8 mouse cellular contexts compared by ENCODE assay signal in the genomic region with DNA sequence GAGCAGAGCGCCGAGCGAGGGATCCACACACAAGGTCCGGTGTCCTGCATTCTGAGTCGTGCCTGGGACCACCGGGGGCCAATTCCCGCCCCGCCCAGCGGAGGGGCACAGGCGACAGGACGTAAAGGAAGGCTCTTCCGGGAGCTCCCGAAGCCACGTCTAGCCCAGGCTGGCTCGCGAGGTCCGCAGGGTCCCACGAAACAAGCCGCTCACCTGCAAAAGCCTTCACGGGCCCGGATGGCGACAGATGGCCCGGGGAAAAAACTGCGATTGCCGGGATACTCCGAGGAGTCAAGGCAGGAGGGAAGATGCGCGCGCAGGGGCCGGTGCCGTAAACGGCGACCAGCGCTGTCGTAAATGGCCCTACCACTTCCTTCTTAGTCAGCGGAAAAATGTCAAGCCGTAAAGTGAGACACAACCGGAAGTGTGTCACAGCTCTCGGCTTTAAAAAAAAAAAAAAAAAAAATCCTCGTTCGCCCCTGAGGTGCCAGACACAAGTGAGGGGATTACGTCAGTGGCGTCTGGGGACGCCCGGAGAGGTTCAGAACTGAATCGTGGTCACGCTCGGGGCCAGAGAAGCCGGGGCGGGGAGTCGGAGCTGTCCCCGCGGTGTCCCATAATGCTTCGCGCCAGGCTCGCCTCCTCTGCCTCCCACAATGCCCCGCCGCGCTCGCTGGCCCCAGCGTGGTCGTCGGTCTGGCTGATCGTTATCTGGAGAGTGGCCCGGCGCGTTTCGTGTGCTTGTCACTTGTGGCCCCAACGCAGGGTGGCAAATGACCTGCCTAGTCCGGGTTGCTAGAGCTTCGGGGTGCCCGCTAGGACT. TPM values are rescaled to one million over a fixed set of nuclear protein-coding genes. Genes with fewer than 3 reads are reported as not detected.
DNase-seq lines count a peak whose midpoint lies in the region; ATAC-seq and TF ChIP-seq lines count a peak whose summit lies in the region.

A gene (minus strand): TSS at position 344 of the 823 bp plus-strand sequence.

- ATAC-seq in forebrain, embryonic 12.5 days (ENCODE audit: low FRiP score) = peak; percentile 91
- peak; percentile 88 for ATAC-seq in heart, postnatal 0 days (ENCODE audit: insufficient read depth, low read depth)
- ATAC-seq in liver, embryonic 16.5 days (ENCODE audit: low read depth) = peak; percentile 77
- ATAC-seq in neural tube, embryonic 13.5 days (ENCODE audit: low read depth) = peak; percentile 92

- H3K27ac ChIP-seq in forebrain, embryonic 12.5 days = peak within 1 kb of the TSS; percentile 99
- H3K27ac ChIP-seq in heart, postnatal 0 days (ENCODE audit: low read depth) = peak within 1 kb of the TSS; percentile 99
- H3K27ac ChIP-seq in liver, embryonic 16.5 days (ENCODE audit: low read length) = peak within 1 kb of the TSS; percentile 97
- H3K27ac ChIP-seq in neural tube, embryonic 13.5 days (replicated peaks) = peak within 1 kb of the TSS; percentile 98
- peak within 1 kb of the TSS; percentile 99 for H3K27ac ChIP-seq in testis, adult 2 months (ENCODE audit: control insufficient read depth, insufficient read depth, low read depth, low read length)

- H3K27me3 ChIP-seq in E14TG2a.4 (ENCODE audit: insufficient read depth, low read length) = no peaks in the 10 kb centered on the region
- H3K27me3 ChIP-seq in forebrain, embryonic 12.5 days = 0 out of 2 replicates have a peak, but pooled peaks cover 3% of the 10 kb centered on the region
- no peaks in the 10 kb centered on the region for H3K27me3 ChIP-seq in heart, postnatal 0 days (ENCODE audit: control insufficient read depth, insufficient read depth, low read length)
- H3K27me3 ChIP-seq in liver, embryonic 16.5 days (ENCODE audit: control insufficient read depth, insufficient read depth, low read depth, low read length) = no peaks in the 10 kb centered on the region
- 0 out of 2 replicates have a peak, but pooled peaks cover 3% of the 10 kb centered on the region for H3K27me3 ChIP-seq in neural tube, embryonic 13.5 days
- no peaks in the 10 kb centered on the region for H3K27me3 ChIP-seq in testis, adult 2 months (ENCODE audit: control insufficient read depth, insufficient read depth, low read length)

- under 1% methylated on average over 72 of the region's 72 CpGs for WGBS in forebrain, embryonic 12.5 days
- WGBS in heart, postnatal 0 days = under 1% methylated on average over 72 of the region's 72 CpGs
- WGBS in liver, embryonic 16.5 days (ENCODE audit: insufficient replicate concordance) = 0% methylated on average over 72 of the region's 72 CpGs
- WGBS in neural tube, embryonic 13.5 days = under 1% methylated on average over 72 of the region's 72 CpGs

- H3K9me3 ChIP-seq in E14TG2a.4 (ENCODE audit: low read length) = no peaks in the 10 kb centered on the region
- no peaks in the 10 kb centered on the region for H3K9me3 ChIP-seq in forebrain, embryonic 12.5 days
- no peaks in the 10 kb centered on the region for H3K9me3 ChIP-seq in heart, postnatal 0 days (replicated peaks; ENCODE audit: control insufficient read depth, low read length)
- no peaks in the 10 kb centered on the region for H3K9me3 ChIP-seq in liver, embryonic 16.5 days (replicated peaks; ENCODE audit: control insufficient read depth, low read length)
- H3K9me3 ChIP-seq in neural tube, embryonic 13.5 days = no peaks in the 10 kb centered on the region

- H3K4me1 ChIP-seq in E14TG2a.4 (replicated peaks; ENCODE audit: low read depth, low read length) = peaks cover 56% of the 10 kb centered on the region
- H3K4me1 ChIP-seq in forebrain, embryonic 12.5 days = peaks cover 23% of the 10 kb centered on the region
- peaks cover 15% of the 10 kb centered on the region; the same call in 1 of the 2 replicates for H3K4me1 ChIP-seq in heart, postnatal 0 days (ENCODE audit: control insufficient read depth, insufficient read depth)
- H3K4me1 ChIP-seq in liver, embryonic 16.5 days (ENCODE audit: control insufficient read depth, low read depth, low read length) = peaks cover 63% of the 10 kb centered on the region
- peaks cover 22% of the 10 kb centered on the region for H3K4me1 ChIP-seq in neural tube, embryonic 13.5 days (replicated peaks)
- peaks cover 8% of the 10 kb centered on the region for H3K4me1 ChIP-seq in testis, adult 2 months (ENCODE audit: control insufficient read depth, insufficient read depth, low read length)

- DNase-seq in c-Kit-positive CD71-positive TER-119-positive erythroid progenitor cells, embryonic 14.5 days (ENCODE audit: low spot score) = peak; percentile 93
- peak; percentile 97 for DNase-seq in heart, postnatal 0 days (ENCODE audit: low spot score)
- peak; percentile 98 for DNase-seq in kidney, postnatal 4 days

- peak within 1 kb of the TSS; percentile 97 for H3K9ac ChIP-seq in forebrain, embryonic 12.5 days
- peak within 1 kb of the TSS; percentile 96 for H3K9ac ChIP-seq in heart, postnatal 0 days (replicated peaks; ENCODE audit: low read depth, low read length)
- peak within 1 kb of the TSS; percentile 87 for H3K9ac ChIP-seq in liver, embryonic 16.5 days (ENCODE audit: low read depth, low read length)
- peak within 1 kb of the TSS; percentile 98 for H3K9ac ChIP-seq in neural tube, embryonic 13.5 days

- H3K4me3 ChIP-seq in E14TG2a.4 (replicated peaks; ENCODE audit: low read length) = peak within 1 kb of the TSS; percentile 99
- H3K4me3 ChIP-seq in forebrain, embryonic 12.5 days (replicated peaks) = peak within 1 kb of the TSS; percentile 92
- peak within 1 kb of the TSS; percentile 87 for H3K4me3 ChIP-seq in heart, postnatal 0 days (ENCODE audit: low read depth, low read length)
- H3K4me3 ChIP-seq in liver, embryonic 16.5 days (ENCODE audit: low read depth, low read length) = peak within 1 kb of the TSS; percentile 87
- peak within 1 kb of the TSS; percentile 90 for H3K4me3 ChIP-seq in neural tube, embryonic 13.5 days
- peak within 1 kb of the TSS; percentile 94 for H3K4me3 ChIP-seq in testis, adult 2 months (ENCODE audit: control insufficient read depth, low read depth, low read length)

- peak; percentile 78 for TF ChIP-seq EP300 in heart, postnatal 0 days (IDR thresholded peaks at IDR 0.05; ENCODE audit: low read depth)

- TF ChIP-seq POLR2A in testis, adult 2 months (IDR thresholded peaks at IDR 0.05; ENCODE audit: control insufficient read depth, low read depth, low read length) = peak; percentile 96

- TF ChIP-seq CTCF in E14TG2a.4 (conservative IDR thresholded peaks at IDR 0.05; ENCODE audit: low read length) = no peak
- TF ChIP-seq CTCF in heart, postnatal 0 days (IDR thresholded peaks at IDR 0.05; ENCODE audit: low read depth) = no peak
- TF ChIP-seq CTCF in testis, adult 2 months (IDR thresholded peaks at IDR 0.05; ENCODE audit: control insufficient read depth, insufficient read depth, insufficient replicate concordance, low read depth, low read length) = no peak

- H3K36me3 ChIP-seq in E14TG2a.4 (ENCODE audit: insufficient read depth, low read length) = peaks cover 38% of the 10 kb centered on the region
- H3K36me3 ChIP-seq in forebrain, embryonic 12.5 days (replicated peaks) = peaks cover 31% of the 10 kb centered on the region
- peaks cover 30% of the 10 kb centered on the region for H3K36me3 ChIP-seq in heart, postnatal 0 days (replicated peaks; ENCODE audit: control insufficient read depth, insufficient read depth, low read length)
- peaks cover 30% of the 10 kb centered on the region for H3K36me3 ChIP-seq in liver, embryonic 16.5 days (ENCODE audit: control insufficient read depth, insufficient read depth)
- H3K36me3 ChIP-seq in neural tube, embryonic 13.5 days = peaks cover 29% of the 10 kb centered on the region
- H3K36me3 ChIP-seq in testis, adult 2 months (ENCODE audit: control insufficient read depth, insufficient read depth, low read length) = peaks cover 5% of the 10 kb centered on the region

- peak within 1 kb of the TSS; percentile 95 for H3K4me2 ChIP-seq in forebrain, embryonic 12.5 days
- peak within 1 kb of the TSS; percentile 92 for H3K4me2 ChIP-seq in heart, postnatal 0 days (ENCODE audit: low read depth, low read length)
- peak within 1 kb of the TSS; percentile 78 for H3K4me2 ChIP-seq in liver, embryonic 16.5 days (ENCODE audit: low read depth, low read length)
- H3K4me2 ChIP-seq in neural tube, embryonic 13.5 days = peak within 1 kb of the TSS; percentile 99

RNA-seq across cellular contexts. Expression of the gene that starts here (rescaled TPM):
- polyA plus RNA-seq in forebrain, embryonic 12.5 days (2016; fragmentation: Nextera tagmentation; extraction: Ambion mirVana) = 219 and 234 TPM in 2 replicates
- total RNA-seq in heart, postnatal 0 days (2014; rRNA removed; ENCODE audit: low replicate concordance) = 99.5 and 110 TPM in 2 replicates
- 80.0 and 90.6 TPM in 2 replicates for polyA plus RNA-seq in heart, postnatal 0 days (2015; fragmentation: Nextera tagmentation; extraction: Ambion mirVana)
- 119 and 125 TPM in 2 replicates for polyA plus RNA-seq in liver, embryonic 16.5 days (2015; fragmentation: Nextera tagmentation; extraction: Ambion mirVana)
- 175 and 185 TPM in 2 replicates for polyA plus RNA-seq in neural tube, embryonic 13.5 days (2015; fragmentation: Nextera tagmentation; extraction: Ambion mirVana)
- 126 and 139 TPM in 2 replicates for polyA plus RNA-seq in testis, adult 2 months (2012; rRNA removed)

Comparison
In these comparisons a context has a peak if more than half of its experiments do, and no peak if none do; other contexts are left out.
1. Peak in every context shown above with its lines: DNase-seq, ATAC-seq, H3K4me3 ChIP-seq and H3K27ac ChIP-seq.